Mouse (Mus musculus): ENCODE results near the gene Rgs13. TPM values are rescaled to one million over a fixed set of nuclear protein-coding genes. Genes with fewer than 3 reads are reported as not detected.

The Rgs13 gene
- polyA plus RNA-seq, 1 experiment from 2014 or later = 0.13 TPM

Other genes starting within 250 kb of the Rgs13 start
- 183 and 208 TPM in 2 replicates for gene Rgs2, start 173.2 kb downstream of the Rgs13 start, polyA plus RNA-seq (2015; fragmentation: Nextera tagmentation; extraction: Ambion mirVana)
- gene Rgs1, start 71.9 kb upstream of the Rgs13 start, polyA plus RNA-seq (2015; fragmentation: Nextera tagmentation; extraction: Ambion mirVana) = 0.10 and 0.48 TPM in 2 replicates

Data from lung, embryonic 16.5 days (tissue).